Mouse (Mus musculus): ENCODE results near the gene Gm28048. TPM values are rescaled to one million over a fixed set of nuclear protein-coding genes. Genes with fewer than 3 reads are reported as not detected.

Gm28048 gene
- polyA plus RNA-seq, 1 experiment from 2014 or later, result 4.3 TPM

- H3K36me3 ChIP-seq (replicated peaks), result peaks cover 1% of the 10 kb centered on the region; the same call in 1 of the 2 replicates
- H3K27ac ChIP-seq (replicated peaks), result no peak overlapping the region
- 66% methylated on average over 3 of the region's 3 CpGs for WGBS
- no peak overlapping the region for H3K4me3 ChIP-seq
- no peak for DNase-seq (ENCODE audit: low spot score)
- peaks cover 4% of the 10 kb centered on the region; the same call in 1 of the 2 replicates for H3K4me1 ChIP-seq
- no peaks in the 10 kb centered on the region for H3K27me3 ChIP-seq (replicated peaks; ENCODE audit: low read depth, poor library complexity, severe bottlenecking)
- H3K9me3 ChIP-seq, result no peaks in the 10 kb centered on the region
Measured at GRCm38 (mm10) chr11:22893075-22893474, 88.8 kb downstream of the Gm28048 start.

DNA sequence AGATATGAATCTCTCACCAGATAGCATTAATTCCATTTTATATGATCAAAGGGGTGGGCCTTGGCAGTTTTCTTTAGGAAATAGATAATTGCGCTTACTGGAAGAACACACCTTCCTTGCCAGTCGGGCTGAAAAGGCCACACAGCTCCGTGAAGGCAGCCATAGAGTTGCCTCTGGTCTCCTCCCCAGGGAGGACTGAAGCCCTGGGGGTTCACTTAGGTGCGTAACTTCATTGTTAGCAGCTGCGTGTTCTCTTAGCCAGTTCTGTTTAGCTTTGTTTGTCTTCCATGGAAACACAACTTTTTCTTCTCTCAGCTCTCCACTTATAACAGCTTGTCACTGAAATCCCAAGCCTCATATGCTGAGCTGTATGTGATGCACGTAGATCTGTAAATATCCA is 89.4 kb downstream of the Gm28048 start:
- H3K27me3 ChIP-seq (replicated peaks; ENCODE audit: low read depth, poor library complexity, severe bottlenecking), result no peaks in the 10 kb centered on the region
- 73% methylated on average over 6 of the region's 6 CpGs for WGBS
- H3K36me3 ChIP-seq (replicated peaks), result no peaks in the 10 kb centered on the region
- no peak overlapping the region for H3K4me3 ChIP-seq
- DNase-seq (ENCODE audit: low spot score), result no peak
- H3K27ac ChIP-seq (replicated peaks), result no peak overlapping the region
- H3K9me3 ChIP-seq, result no peaks in the 10 kb centered on the region
- H3K4me1 ChIP-seq, result peaks cover 4% of the 10 kb centered on the region; the same call in 1 of the 2 replicates

DNA sequence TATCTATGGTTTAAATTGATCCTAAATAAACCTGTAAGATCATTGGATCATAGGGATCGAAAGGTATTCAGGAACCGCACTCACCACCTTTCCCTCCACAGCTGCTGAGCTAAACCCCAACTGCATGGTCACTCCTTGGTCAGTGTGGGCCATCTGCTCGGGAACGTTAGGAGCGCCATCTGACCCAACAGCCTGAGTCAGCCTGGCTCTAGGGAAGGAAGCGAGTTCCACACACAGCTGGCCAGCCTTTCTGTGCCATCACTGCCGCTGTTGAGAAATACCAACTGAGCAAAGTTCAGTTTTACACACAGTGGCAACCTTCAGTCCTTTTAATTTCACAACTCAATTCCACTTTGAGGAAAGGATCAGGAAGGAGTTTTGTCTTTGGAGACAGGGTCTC is 90.0 kb downstream of the Gm28048 start:
- Histone ChIP-seq H3K4me3 (no peak overlapping the region), H3K36me3 (replicated peaks) (no peaks in the 10 kb centered on the region), H3K9me3 (no peaks in the 10 kb centered on the region), H3K27ac (replicated peaks) (no peak overlapping the region), H3K4me1 (peaks cover 4% of the 10 kb centered on the region; the same call in 1 of the 2 replicates), H3K27me3 (replicated peaks; ENCODE audit: low read depth, poor library complexity, severe bottlenecking) (no peaks in the 10 kb centered on the region)
- DNase-seq (ENCODE audit: low spot score), result no peak
- WGBS, result 90% methylated on average over 7 of the region's 7 CpGs

GRCm38 (mm10) chr11:22891242-22891641 is 90.6 kb downstream of the Gm28048 start:
- DNase-seq (ENCODE audit: low spot score), result no peak
- Histone ChIP-seq H3K27me3 (replicated peaks; ENCODE audit: low read depth, poor library complexity, severe bottlenecking) (no peaks in the 10 kb centered on the region), H3K27ac (replicated peaks) (no peak overlapping the region), H3K9me3 (no peaks in the 10 kb centered on the region), H3K4me1 (peaks cover 4% of the 10 kb centered on the region; the same call in 1 of the 2 replicates), H3K36me3 (replicated peaks) (no peaks in the 10 kb centered on the region), H3K4me3 (no peak overlapping the region)
- WGBS, result 84% methylated on average over 9 of the region's 9 CpGs

GRCm38 (mm10) chr11:22889224-22889623 is 92.7 kb downstream of the Gm28048 start:
- no peak for DNase-seq (ENCODE audit: low spot score)
- H3K4me3 ChIP-seq, result no peak overlapping the region
- peaks cover 4% of the 10 kb centered on the region; the same call in 1 of the 2 replicates for H3K4me1 ChIP-seq
- WGBS, result 93% methylated on average over 3 of the region's 3 CpGs
- H3K27ac ChIP-seq (replicated peaks), result no peak overlapping the region
- H3K9me3 ChIP-seq, result no peaks in the 10 kb centered on the region
- no peaks in the 10 kb centered on the region for H3K36me3 ChIP-seq (replicated peaks)
- H3K27me3 ChIP-seq (replicated peaks; ENCODE audit: low read depth, poor library complexity, severe bottlenecking), result no peaks in the 10 kb centered on the region

- DNase-seq (ENCODE audit: low spot score), result no peak
- no peaks in the 10 kb centered on the region for H3K9me3 ChIP-seq
- no peaks in the 10 kb centered on the region for H3K4me1 ChIP-seq
- H3K27ac ChIP-seq (replicated peaks), result no peak overlapping the region
- no peak overlapping the region for H3K4me3 ChIP-seq
- 93% methylated on average over 4 of the region's 4 CpGs for WGBS
- no peaks in the 10 kb centered on the region for H3K36me3 ChIP-seq (replicated peaks)
- no peaks in the 10 kb centered on the region for H3K27me3 ChIP-seq (replicated peaks; ENCODE audit: low read depth, poor library complexity, severe bottlenecking)
Measured at GRCm38 (mm10) chr11:22886991-22887390, 94.9 kb downstream of the Gm28048 start.

DNA sequence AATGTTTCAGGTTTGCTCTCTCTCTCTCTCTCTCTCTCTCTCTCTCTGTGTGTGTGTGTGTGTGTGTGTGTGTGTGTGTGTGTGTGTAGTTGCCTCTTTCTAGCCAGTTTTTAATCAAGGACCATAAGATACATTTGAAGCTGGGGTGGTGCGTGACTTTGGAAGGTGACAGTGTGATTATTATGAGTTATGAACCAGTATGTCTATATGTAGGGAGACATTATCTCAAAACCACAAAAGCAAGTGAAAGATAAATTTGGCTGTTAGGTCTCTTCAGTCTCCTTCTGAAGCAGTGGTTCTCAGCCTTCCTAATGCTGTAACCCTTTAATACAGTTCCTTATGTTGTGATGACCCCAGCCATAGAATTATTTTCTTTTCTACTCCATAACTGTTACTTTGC is 96.5 kb downstream of the Gm28048 start:
- DNase-seq (ENCODE audit: low spot score), result no peak
- no peaks in the 10 kb centered on the region for H3K27me3 ChIP-seq (replicated peaks; ENCODE audit: low read depth, poor library complexity, severe bottlenecking)
- H3K4me3 ChIP-seq, result no peak overlapping the region
- H3K27ac ChIP-seq (replicated peaks), result no peak overlapping the region
- no peaks in the 10 kb centered on the region for H3K9me3 ChIP-seq
- H3K4me1 ChIP-seq, result no peaks in the 10 kb centered on the region
- WGBS, result 97% methylated on average over 1 of the region's 1 CpGs
- H3K36me3 ChIP-seq (replicated peaks), result no peaks in the 10 kb centered on the region

GRCm38 (mm10) chr11:22883676-22884075 is 98.2 kb downstream of the Gm28048 start:
- Histone ChIP-seq H3K27me3 (replicated peaks; ENCODE audit: low read depth, poor library complexity, severe bottlenecking) (no peaks in the 10 kb centered on the region), H3K36me3 (replicated peaks) (no peaks in the 10 kb centered on the region), H3K4me1 (no peaks in the 10 kb centered on the region), H3K9me3 (no peaks in the 10 kb centered on the region), H3K4me3 (no peak overlapping the region), H3K27ac (replicated peaks) (no peak overlapping the region)
- WGBS, result 80% methylated on average over 2 of the region's 2 CpGs
- DNase-seq (ENCODE audit: low spot score), result no peak

DNA sequence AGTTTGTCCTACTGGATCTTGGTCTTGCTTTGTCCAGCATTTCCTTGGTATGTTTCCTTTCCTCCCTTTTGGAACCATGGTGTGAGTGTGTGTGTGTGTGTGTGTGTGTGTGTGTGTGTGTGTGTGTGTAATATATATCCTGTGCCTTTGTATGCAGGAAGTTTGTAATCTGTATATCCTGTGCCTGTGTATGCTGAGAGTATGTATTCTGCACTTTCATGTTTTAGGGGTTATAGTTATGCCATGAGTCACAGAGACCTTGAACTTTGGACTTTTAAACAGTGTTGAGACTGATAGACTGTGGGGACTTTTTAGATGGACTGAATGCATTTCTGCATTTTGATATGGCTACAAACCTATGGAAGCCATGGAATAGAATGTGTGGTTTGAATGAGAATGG is 99.0 kb downstream of the Gm28048 start:
- H3K27me3 ChIP-seq (replicated peaks; ENCODE audit: low read depth, poor library complexity, severe bottlenecking), result no peaks in the 10 kb centered on the region

DNA sequence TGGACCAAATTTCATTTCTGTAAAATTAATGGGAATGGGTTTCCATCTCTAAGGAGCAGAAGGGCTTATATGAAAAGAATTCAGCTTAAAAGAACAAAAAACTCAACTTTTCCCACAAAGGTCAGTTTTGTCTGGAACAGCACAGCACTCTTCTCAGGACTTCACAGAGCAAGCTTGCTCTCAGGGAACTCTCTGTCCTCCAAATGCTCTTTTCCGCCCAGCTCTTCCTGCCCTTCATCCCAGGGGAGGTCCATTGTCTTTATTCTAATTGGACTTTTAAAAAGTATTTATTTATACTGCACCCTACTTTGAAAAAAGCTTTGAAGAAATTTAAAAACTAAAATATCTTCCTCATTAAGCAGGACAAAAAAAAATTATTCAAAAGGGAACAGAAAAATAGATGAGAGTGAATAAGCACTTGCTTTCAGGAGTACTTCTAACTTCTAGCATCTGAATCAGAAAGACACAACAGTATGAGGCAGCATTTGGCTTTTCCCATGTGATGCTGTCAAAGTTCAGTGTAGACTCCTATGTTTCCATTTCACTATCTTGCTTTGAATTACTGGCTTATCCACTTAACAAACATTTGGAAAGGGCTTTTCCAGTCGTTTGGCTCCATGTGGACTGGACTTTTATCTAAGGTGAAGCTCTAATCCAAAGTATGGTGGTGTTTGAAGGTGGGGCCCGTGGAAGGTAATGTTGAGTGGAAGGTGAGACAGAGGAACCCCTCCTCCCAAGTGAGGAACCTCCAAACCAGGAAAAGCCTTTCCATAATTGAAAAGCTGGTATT is 101.3 kb downstream of the Gm28048 start:
- 67% methylated on average over 3 of the region's 3 CpGs for WGBS
- H3K9me3 ChIP-seq, result no peaks in the 10 kb centered on the region
- no peak overlapping the region for H3K27ac ChIP-seq (replicated peaks)
- DNase-seq (ENCODE audit: low spot score), result no peak
- no peak overlapping the region for H3K4me3 ChIP-seq
- H3K27me3 ChIP-seq (replicated peaks; ENCODE audit: low read depth, poor library complexity, severe bottlenecking), result no peaks in the 10 kb centered on the region
- no peaks in the 10 kb centered on the region for H3K36me3 ChIP-seq (replicated peaks)
- no peaks in the 10 kb centered on the region for H3K4me1 ChIP-seq

More for the DNA sequence above, 99.0 kb downstream of the Gm28048 start:
- no peak overlapping the region for H3K27ac ChIP-seq (replicated peaks)
- H3K4me3 ChIP-seq, result no peak overlapping the region
- no peaks in the 10 kb centered on the region for H3K4me1 ChIP-seq
- H3K36me3 ChIP-seq (replicated peaks), result no peaks in the 10 kb centered on the region
- no peak for DNase-seq (ENCODE audit: low spot score)
- H3K9me3 ChIP-seq, result no peaks in the 10 kb centered on the region

DNA sequence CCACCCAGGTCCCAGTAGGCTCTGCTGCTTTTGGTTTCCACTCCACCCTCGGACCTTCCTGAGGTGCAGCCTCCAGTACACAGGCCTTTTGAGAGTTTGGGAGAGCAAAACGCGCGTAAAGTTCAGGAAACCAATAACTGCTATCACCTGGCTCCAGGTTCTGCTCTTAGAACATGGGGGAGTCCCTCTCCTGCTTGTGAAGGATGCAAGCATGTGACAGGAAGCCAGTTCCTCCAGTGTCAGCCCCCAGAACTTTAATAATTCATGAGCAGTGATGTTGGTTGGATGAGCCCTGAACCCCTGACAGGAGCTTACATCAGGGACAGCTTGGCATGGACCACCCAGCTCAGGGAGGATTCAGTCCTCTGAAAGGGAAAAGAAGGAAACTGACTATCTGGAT is 102.2 kb downstream of the Gm28048 start:
- Histone ChIP-seq H3K36me3 (replicated peaks) (no peaks in the 10 kb centered on the region), H3K27me3 (replicated peaks; ENCODE audit: low read depth, poor library complexity, severe bottlenecking) (no peaks in the 10 kb centered on the region), H3K27ac (replicated peaks) (no peak overlapping the region), H3K4me3 (no peak overlapping the region), H3K9me3 (no peaks in the 10 kb centered on the region), H3K4me1 (peaks cover 8% of the 10 kb centered on the region; the same call in 1 of the 2 replicates)
- 84% methylated on average over 4 of the region's 4 CpGs for WGBS
- no peak for DNase-seq (ENCODE audit: low spot score)

DNA sequence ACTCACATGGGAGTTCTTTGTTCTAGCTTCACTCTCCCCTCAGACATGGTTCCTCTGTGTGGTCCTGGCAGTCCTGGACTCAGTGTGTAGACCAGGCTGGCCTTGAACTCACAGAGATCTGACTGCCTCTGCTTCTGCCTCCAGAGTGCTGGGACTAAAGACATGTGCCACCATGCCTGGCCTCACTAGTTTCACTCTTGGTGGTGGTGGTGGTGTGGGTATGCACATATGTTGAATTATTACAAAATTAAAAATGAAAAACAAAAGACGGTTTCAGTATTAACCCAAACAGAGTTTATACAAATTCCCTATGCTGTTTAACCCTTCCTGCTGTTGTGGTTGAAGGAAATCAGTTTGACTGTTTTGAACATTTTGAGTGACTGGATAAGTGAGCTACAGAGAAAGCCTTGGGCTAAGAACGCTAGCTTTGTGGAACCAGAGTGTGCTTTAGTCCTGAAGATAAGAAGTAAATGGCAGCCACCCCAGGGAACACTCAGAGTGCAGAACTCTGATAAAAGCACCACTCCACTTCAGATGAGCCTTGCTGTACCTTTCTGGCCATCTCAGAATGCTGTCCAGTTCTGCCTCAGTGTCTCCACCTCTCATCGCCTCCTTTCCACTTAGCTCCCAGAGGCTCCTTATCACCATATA is 105.1 kb downstream of the Gm28048 start:
- Histone ChIP-seq H3K4me3 (no peak overlapping the region), H3K9me3 (no peaks in the 10 kb centered on the region), H3K4me1 (peaks cover 17% of the 10 kb centered on the region; the same call in 1 of the 2 replicates), H3K27ac (replicated peaks) (no peak overlapping the region), H3K36me3 (replicated peaks) (no peaks in the 10 kb centered on the region), H3K27me3 (replicated peaks; ENCODE audit: low read depth, poor library complexity, severe bottlenecking) (no peaks in the 10 kb centered on the region)
- DNase-seq (ENCODE audit: low spot score), result no peak
- 91% methylated on average over 3 of the region's 3 CpGs for WGBS

DNA sequence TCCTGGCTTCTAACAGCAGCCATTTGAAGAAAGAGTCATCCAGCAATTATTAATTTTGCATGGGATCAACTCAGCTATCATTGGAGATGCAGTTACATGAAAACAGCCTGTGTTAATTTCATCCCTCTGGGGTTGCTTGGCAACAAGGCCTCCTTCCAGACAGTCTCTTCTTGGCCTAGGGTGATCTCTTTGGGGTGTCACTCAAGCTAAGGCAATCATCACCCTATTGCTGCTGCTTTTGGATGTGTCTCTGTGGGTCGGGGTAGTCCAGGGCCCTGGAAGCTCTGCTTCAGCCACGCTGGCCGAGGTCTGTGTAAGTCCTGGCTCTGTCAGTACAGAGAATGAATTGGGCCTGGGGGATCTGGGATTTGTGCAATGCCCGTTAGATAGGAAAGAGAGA is 106.6 kb downstream of the Gm28048 start:
- no peak for DNase-seq (ENCODE audit: low spot score)
- no peaks in the 10 kb centered on the region for H3K27me3 ChIP-seq (replicated peaks; ENCODE audit: low read depth, poor library complexity, severe bottlenecking)
- H3K4me1 ChIP-seq, result peaks cover 17% of the 10 kb centered on the region; the same call in 1 of the 2 replicates
- no peak overlapping the region for H3K27ac ChIP-seq (replicated peaks)
- H3K4me3 ChIP-seq, result no peak overlapping the region
- WGBS, result 74% methylated on average over 4 of the region's 4 CpGs
- H3K36me3 ChIP-seq (replicated peaks), result no peaks in the 10 kb centered on the region
- H3K9me3 ChIP-seq, result no peaks in the 10 kb centered on the region

Data from embryonic facial prominence, embryonic 10.5 days (tissue).